Mouse (Mus musculus) liver, embryonic 16.5 days (tissue): ENCODE results near the gene Lancl3. TPM values are rescaled to one million over a fixed set of nuclear protein-coding genes. Genes with fewer than 3 reads are reported as not detected.
"Not testable (repeated sequence)": the region's sequence is repeated elsewhere in the genome, so short reads cannot be mapped to it uniquely, and the experiment has no call there.

Experiments used
- ATAC-seq: fragments of 200-750 bp; cut with Nextera tagmentation; 2 replicates; pipeline ENCODE4 v1.8.0; 2017; ENCODE audit warnings: low read depth, mild to moderate bottlenecking, moderate number of reproducible peaks, moderate library complexity
- H3K27ac ChIP-seq: fragments of 300-500 bp; sonication (generic); 2 replicates; pipeline ENCODE4 v1.5.1; 2014; ENCODE audit warnings: mild to moderate bottlenecking, low read length
- H3K27me3 ChIP-seq: fragments of 300-500 bp; sonication (generic); 2 replicates; pipeline ENCODE4 v1.6.1; 2014; ENCODE audit warnings: low read depth, low read length, mixed read lengths; ENCODE audit not compliant: control insufficient read depth, insufficient read depth
- H3K36me3 ChIP-seq: fragments of 300-500 bp; sonication (generic); 2 replicates; pipeline ENCODE4 v1.6.1; 2014; ENCODE audit warnings: mild to moderate bottlenecking; ENCODE audit not compliant: control insufficient read depth, insufficient read depth
- H3K4me1 ChIP-seq: fragments of 300-500 bp; sonication (generic); 2 replicates; pipeline ENCODE4 v1.6.1; 2014; ENCODE audit warnings: low read depth, low read length, mixed read lengths; ENCODE audit not compliant: control insufficient read depth
- H3K4me2 ChIP-seq: fragments of 300-500 bp; sonication (generic); 2 replicates; pipeline ENCODE4 v1.6.1; 2014; ENCODE audit warnings: low read depth, low read length, mixed read lengths
- H3K4me3 ChIP-seq: fragments of 300-500 bp; sonication (generic); 2 replicates; pipeline ENCODE4 v1.5.1; 2014; ENCODE audit warnings: low read depth, mild to moderate bottlenecking, low read length
- H3K9ac ChIP-seq: fragments of 300-500 bp; sonication (generic); 2 replicates; pipeline ENCODE4 v1.6.1; 2014; ENCODE audit warnings: low read depth, low read length
- H3K9me3 ChIP-seq: fragments of 300-500 bp; sonication (generic); replicated peaks from 2 replicates; pipeline ENCODE4 v1.6.1; 2016; ENCODE audit warnings: low read length; ENCODE audit not compliant: control insufficient read depth
- WGBS: fragments of 180-500 bp; shearing (Covaris S2); extraction: QIAGEN DNeasy Blood & Tissue Kit; methylation state at CpG from one replicate; pipeline ENCODE4 v1.1.7; 2014; ENCODE audit not compliant: insufficient replicate concordance; 5-methylcytosine and 5-hydroxymethylcytosine counted together
- polyA plus RNA-seq: library from polyadenylated mRNA; unstranded; fragments of >200 nt; fragmentation: Nextera tagmentation; extraction: Ambion mirVana; gene quantifications from 2 replicates; pipeline ENCODE4 v1.2.1, GENCODE M21; 2015

Lancl3 gene
- polyA plus RNA-seq, 1 experiment from 2014 or later: 0.33 TPM

DNA sequence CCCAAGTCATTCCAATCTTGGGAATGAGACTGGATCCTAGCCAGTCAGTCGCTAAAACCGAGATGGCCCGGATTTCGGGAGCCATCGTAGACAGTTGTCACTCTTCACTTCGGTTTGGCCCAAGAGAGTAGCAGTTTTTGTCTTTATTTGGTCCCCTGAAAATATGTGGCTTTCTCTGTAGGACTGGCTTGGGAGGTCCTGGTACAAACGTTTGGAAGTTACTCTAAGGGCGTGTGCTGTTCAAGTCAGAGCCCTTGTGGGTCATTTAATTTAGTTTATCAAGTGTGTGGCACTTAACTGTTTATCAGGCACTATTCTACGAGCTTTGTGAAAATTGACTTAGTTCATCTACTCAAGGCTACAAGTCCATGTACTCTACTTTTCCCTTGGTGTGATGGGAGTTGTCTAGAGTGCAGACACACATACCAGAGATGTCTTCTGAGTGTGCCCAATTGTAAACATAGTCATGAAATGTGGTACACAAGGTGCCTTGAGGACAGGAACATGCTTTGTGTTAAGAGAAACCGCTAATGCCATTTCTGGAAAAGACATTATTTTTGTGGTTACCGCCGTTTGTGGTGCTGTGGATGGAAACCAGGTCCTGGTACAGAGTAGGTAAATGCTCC, 73.8 kb downstream of the Lancl3 start:
- peak; percentile 17; the same call in 1 of the 2 replicates for ATAC-seq
- H3K4me3 ChIP-seq: peak overlapping the region; percentile 78
- H3K27me3 ChIP-seq: no peaks in the 10 kb centered on the region
- H3K4me2 ChIP-seq: peak overlapping the region; percentile 49
- H3K4me1 ChIP-seq: no peaks in the 10 kb centered on the region; the same call in none of the 2 replicates
- WGBS: 33% methylated on average over 12 of the region's 12 CpGs
- no peaks in the 10 kb centered on the region for H3K9me3 ChIP-seq
- peak overlapping the region; percentile 86 for H3K9ac ChIP-seq
- peak overlapping the region; percentile 92 for H3K27ac ChIP-seq
- H3K36me3 ChIP-seq: no peaks in the 10 kb centered on the region

DNA sequence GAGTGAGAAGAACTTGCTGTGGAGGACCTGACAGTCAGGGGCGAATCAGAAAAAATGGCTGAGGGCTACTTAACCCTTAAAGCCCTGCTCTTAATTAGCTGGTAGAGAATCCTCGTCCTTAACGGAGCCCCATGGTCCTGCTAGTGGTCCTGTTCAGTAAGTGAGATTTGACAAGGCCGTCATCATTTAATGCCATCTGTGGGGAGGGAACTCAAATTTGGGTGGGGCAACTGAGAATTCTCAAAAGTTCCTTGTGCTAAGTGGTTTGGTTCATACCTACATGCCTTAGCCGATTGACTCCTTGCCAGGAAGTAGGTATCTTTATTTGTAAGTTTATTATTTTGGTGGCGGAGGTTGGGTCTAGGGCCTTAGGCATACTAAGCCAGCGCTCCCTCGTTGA, 74.6 kb downstream of the Lancl3 start:
- Histone ChIP-seq H3K4me2 (peak overlapping the region; percentile 49), H3K27ac (peak overlapping the region; percentile 92), H3K36me3 (no peaks in the 10 kb centered on the region), H3K4me3 (peak overlapping the region; percentile 78), H3K27me3 (no peaks in the 10 kb centered on the region), H3K9ac (peak overlapping the region; percentile 62), H3K9me3 (no peaks in the 10 kb centered on the region), H3K4me1 (no peaks in the 10 kb centered on the region; the same call in none of the 2 replicates)
- WGBS: 34% methylated on average over 8 of the region's 8 CpGs
- ATAC-seq: peak; percentile 24; the same call in 1 of the 2 replicates

- no CpG with 5 or more reads among the region's 1 CpGs for WGBS
- ATAC-seq, H3K27me3 ChIP-seq, H3K9ac ChIP-seq, H3K4me2 ChIP-seq, H3K4me3 ChIP-seq, H3K27ac ChIP-seq, H3K9me3 ChIP-seq, H3K36me3 ChIP-seq, H3K4me1 ChIP-seq: not testable (repeated sequence)
These were observed 83.8 kb downstream of the Lancl3 start, which contains the start of gene H2al1m for GRCm38 (mm10) chrX:9283464-9283863. H2al1m (plus strand) TSS chrX:9283764.

- not testable (repeated sequence) for H3K27ac ChIP-seq, H3K4me2 ChIP-seq, H3K9me3 ChIP-seq, H3K4me1 ChIP-seq, H3K9ac ChIP-seq, H3K36me3 ChIP-seq, H3K4me3 ChIP-seq, H3K27me3 ChIP-seq
- ATAC-seq: peak; percentile 76
- WGBS: 54% methylated on average over 3 of the region's 4 CpGs
These were observed 93.6 kb downstream of the Lancl3 start for GRCm38 (mm10) chrX:9293140-9293829.

- Histone ChIP-seq H3K36me3 (no peaks in the 10 kb centered on the region; the same call in 1 of the 2 replicates), H3K9ac (peak overlapping the region; percentile 55; the same call in 1 of the 2 replicates), H3K27ac (peak overlapping the region; percentile 97), H3K4me1 (peaks cover 8% of the 10 kb centered on the region), H3K4me2 (peak overlapping the region; percentile 58), H3K9me3 (no peaks in the 10 kb centered on the region), H3K27me3 (no peaks in the 10 kb centered on the region), H3K4me3 (peak overlapping the region; percentile 34; the same call in 1 of the 2 replicates)
- WGBS: 33% methylated on average over 5 of the region's 5 CpGs
- ATAC-seq: peak; percentile 99
These were observed 98.7 kb downstream of the Lancl3 start for GRCm38 (mm10) chrX:9298413-9298864.

- Histone ChIP-seq H3K9ac (no peak overlapping the region), H3K27me3 (no peaks in the 10 kb centered on the region), H3K36me3 (no peaks in the 10 kb centered on the region; the same call in 1 of the 2 replicates), H3K9me3 (no peaks in the 10 kb centered on the region), H3K4me1 (peaks cover 11% of the 10 kb centered on the region), H3K27ac (peak overlapping the region; percentile 48), H3K4me3 (no peak overlapping the region), H3K4me2 (peak overlapping the region; percentile 17; the same call in 1 of the 2 replicates)
- ATAC-seq: no peak
- WGBS: 39% methylated on average over 5 of the region's 5 CpGs
These were observed 103.1 kb downstream of the Lancl3 start for GRCm38 (mm10) chrX:9302791-9303190.

- H3K36me3 ChIP-seq: no peaks in the 10 kb centered on the region; the same call in 1 of the 2 replicates
- peaks cover 11% of the 10 kb centered on the region for H3K4me1 ChIP-seq
- peak overlapping the region; percentile 59 for H3K27ac ChIP-seq
- no peak overlapping the region for H3K4me3 ChIP-seq
- H3K27me3 ChIP-seq: no peaks in the 10 kb centered on the region
- no peaks in the 10 kb centered on the region for H3K9me3 ChIP-seq
- ATAC-seq: peak; percentile 27
- WGBS: 25% methylated on average over 1 of the region's 1 CpGs
- 0 out of 2 replicates have a peak overlapping the region, but pooled peaks have one; percentile 6 for H3K4me2 ChIP-seq
- no peak overlapping the region for H3K9ac ChIP-seq
These were observed 103.8 kb downstream of the Lancl3 start for GRCm38 (mm10) chrX:9303455-9303854.

GRCm38 (mm10) chrX:9316457-9316856, 116.8 kb downstream of the Lancl3 start:
- not testable (repeated sequence) for H3K9ac ChIP-seq, H3K4me2 ChIP-seq, H3K4me3 ChIP-seq, H3K36me3 ChIP-seq, H3K4me1 ChIP-seq, H3K9me3 ChIP-seq, H3K27me3 ChIP-seq, H3K27ac ChIP-seq
- peak; percentile 64 for ATAC-seq
